Mouse (Mus musculus) gastrocnemius, adult 2 months (tissue): ENCODE data around the gene Cpne4. TPM values are rescaled to one million over a fixed set of nuclear protein-coding genes. Genes with fewer than 3 reads are reported as not detected.

Experiments
- DNase-seq: peaks from one replicate; pipeline ENCODE4 v3.0.0; 2022
- H3K27ac ChIP-seq: fragments of 200-600 bp; 2 replicates; pipeline ENCODE4 v1.8.1; 2022; ENCODE audit warnings: mild to moderate bottlenecking
- H3K4me3 ChIP-seq: fragments of 200-600 bp; 2 replicates; pipeline ENCODE4 v1.8.1; 2022; ENCODE audit warnings: mild to moderate bottlenecking, moderate library complexity
- CTCF ChIP-seq: fragments of 200-600 bp; IDR thresholded peaks from 2 replicates; pipeline ENCODE4 v1.8.1; 2022; ENCODE audit warnings: antibody characterized with exemption, mild to moderate bottlenecking, moderate library complexity
- intact Hi-C: fragments of 180-260 bp; cut with DNase I; formaldehyde crosslinking; loops from one replicate; pipeline ENCODE4 v1.15.1; 2025
- total RNA-seq, 2 experiments: library from RNA; stranded (reverse); gene quantifications; 2 replicates each; pipeline ENCODE4 v1.2.3; 2021

The Cpne4 gene
- total RNA-seq, 2 experiments from 2014 or later = not detected

DNA sequence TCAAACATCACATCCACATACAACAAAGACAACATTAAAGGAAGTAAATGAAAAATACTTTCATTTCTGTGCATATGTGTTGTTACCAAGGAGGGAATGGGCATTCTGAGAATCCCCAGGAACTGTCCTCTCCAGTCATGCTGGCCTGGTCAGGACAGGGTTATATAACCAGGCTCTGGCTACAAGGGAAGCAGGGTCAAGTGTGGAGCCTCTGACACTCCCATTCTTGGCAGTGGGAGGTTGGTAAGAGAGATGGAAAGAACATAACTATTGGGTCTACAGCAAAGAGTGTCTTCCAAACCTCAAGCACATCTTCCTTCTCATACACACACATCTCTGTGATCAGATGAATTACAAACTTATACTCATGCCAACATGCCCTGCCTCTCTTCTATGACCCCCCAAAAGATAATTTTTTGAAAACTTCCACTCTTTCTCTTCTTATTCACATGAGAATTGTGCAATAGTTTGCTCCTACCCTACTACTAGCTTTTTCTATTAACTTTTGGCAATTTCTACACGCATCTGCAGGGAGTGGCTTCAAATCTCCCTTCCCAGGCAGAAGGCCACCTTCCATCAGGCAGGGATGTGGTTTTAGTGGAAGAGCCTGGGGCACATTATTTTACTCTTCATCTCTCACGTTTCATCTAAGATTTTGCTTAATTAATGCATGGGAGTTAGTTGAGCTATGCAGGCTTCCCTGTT lies 298.3 kb downstream of the Cpne4 start:
- Histone ChIP-seq H3K27ac (peak overlapping the region; percentile 12; the same call in 1 of the 2 replicates), H3K4me3 (no peak overlapping the region)
- peak; percentile 33 for DNase-seq
- intact Hi-C loops = no loop called here
- no peak for TF ChIP-seq CTCF

GRCm38 (mm10) chr9:104853701-104854100 lies 306.6 kb downstream of the Cpne4 start:
- H3K4me3 ChIP-seq = no peak overlapping the region
- TF ChIP-seq CTCF = no peak
- no peak for DNase-seq
- intact Hi-C loops = no loop called here
- no peak overlapping the region for H3K27ac ChIP-seq

DNA sequence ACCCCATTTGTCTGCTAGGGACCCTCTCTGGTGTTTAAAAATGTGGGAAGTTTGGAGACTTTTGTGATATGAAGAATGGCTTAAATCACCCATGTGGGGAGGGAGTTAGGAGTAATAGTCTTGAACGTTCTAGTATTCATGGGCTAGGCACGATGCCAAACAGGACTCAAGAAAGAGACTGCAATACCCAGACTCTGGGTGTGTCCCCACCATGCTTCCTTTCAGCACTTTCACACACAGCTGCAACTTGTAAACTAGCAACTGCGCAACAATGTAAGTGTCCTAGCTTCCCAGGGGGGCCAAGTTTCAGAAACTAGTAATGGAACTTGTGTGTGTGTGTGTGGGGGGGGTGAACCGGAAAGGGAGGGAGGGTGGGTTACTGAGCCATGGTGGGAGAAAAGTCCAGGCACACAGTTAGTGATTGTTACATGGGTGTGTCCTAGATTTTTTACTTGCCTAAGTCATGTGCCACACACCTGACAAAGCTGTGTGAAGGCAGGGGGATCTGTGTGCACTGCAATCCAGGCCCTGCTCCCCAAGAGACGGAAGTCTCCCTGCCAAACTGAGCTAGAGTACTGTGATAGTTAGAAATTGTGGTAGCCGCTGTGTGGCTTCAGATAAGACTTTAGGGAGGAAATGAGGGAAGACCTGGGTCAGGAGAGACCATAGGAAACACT lies 307.3 kb downstream of the Cpne4 start:
- Histone ChIP-seq H3K4me3 (no peak overlapping the region), H3K27ac (peak overlapping the region; percentile 38; the same call in 1 of the 2 replicates)
- peak; percentile 40 for DNase-seq
- intact Hi-C loops = no loop called here
- no peak for TF ChIP-seq CTCF

DNA sequence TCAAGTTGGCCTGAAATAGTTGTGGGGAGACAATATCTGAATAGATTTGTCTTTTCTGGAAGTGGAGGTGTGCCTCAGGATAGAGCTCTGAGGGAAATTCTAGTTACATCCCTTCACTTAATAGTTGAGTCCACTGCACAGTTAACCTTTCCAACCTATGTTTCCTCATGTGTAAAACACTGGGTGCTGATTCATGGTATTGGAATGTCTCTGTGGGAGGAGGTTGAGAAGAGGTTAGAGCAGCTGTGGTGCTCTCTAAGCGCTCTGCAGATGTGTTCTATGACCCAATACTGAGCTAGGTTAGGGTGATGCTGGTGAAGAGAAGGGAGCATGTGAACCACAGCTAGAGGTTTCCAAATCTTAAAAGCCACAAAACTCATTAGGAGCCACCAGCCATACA lies 318.7 kb downstream of the Cpne4 start:
- intact Hi-C loops = no loop called here
- H3K4me3 ChIP-seq = no peak overlapping the region
- no peak for DNase-seq
- TF ChIP-seq CTCF = no peak
- no peak overlapping the region for H3K27ac ChIP-seq

- Histone ChIP-seq H3K27ac (no peak overlapping the region), H3K4me3 (no peak overlapping the region)
- no peak for TF ChIP-seq CTCF
- DNase-seq = no peak
- intact Hi-C loops = no loop called here
Observed at GRCm38 (mm10) chr9:104872586-104872985, 325.5 kb downstream of the Cpne4 start.

GRCm38 (mm10) chr9:104874157-104874556 lies 327.1 kb downstream of the Cpne4 start:
- Histone ChIP-seq H3K27ac (no peak overlapping the region), H3K4me3 (no peak overlapping the region)
- no peak for TF ChIP-seq CTCF
- DNase-seq = no peak
- intact Hi-C loops = no loop called here

DNA sequence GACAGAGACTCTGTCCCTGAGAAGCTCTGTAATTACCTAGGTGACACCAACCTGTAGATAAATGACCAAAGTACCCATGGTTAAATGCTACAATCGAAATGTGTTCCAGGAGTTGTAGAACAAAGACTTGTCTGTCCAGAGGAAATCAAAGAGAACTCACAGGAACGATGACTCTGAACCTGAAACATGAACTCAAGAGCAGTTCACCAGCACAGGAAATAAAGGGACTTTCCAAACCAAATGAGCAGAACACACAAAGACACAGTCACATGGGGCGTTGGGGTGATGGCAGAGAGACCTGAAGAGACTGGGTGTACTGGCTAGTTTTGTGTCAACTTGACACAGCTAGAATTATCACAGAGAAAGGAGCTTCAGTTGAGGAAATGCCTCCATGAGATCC lies 329.9 kb downstream of the Cpne4 start:
- no peak for DNase-seq
- Histone ChIP-seq H3K4me3 (no peak overlapping the region), H3K27ac (no peak overlapping the region)
- no peak for TF ChIP-seq CTCF
- intact Hi-C loops = no loop called here

GRCm38 (mm10) chr9:104878558-104878957 lies 331.5 kb downstream of the Cpne4 start:
- no peak for DNase-seq
- Histone ChIP-seq H3K4me3 (no peak overlapping the region), H3K27ac (no peak overlapping the region)
- intact Hi-C loops = no loop called here
- TF ChIP-seq CTCF = no peak

- intact Hi-C loops = no loop called here
- DNase-seq = no peak
- no peak overlapping the region for H3K4me3 ChIP-seq
- TF ChIP-seq CTCF = no peak
- H3K27ac ChIP-seq = no peak overlapping the region
Observed at GRCm38 (mm10) chr9:104890517-104890916, 343.4 kb downstream of the Cpne4 start.

DNA sequence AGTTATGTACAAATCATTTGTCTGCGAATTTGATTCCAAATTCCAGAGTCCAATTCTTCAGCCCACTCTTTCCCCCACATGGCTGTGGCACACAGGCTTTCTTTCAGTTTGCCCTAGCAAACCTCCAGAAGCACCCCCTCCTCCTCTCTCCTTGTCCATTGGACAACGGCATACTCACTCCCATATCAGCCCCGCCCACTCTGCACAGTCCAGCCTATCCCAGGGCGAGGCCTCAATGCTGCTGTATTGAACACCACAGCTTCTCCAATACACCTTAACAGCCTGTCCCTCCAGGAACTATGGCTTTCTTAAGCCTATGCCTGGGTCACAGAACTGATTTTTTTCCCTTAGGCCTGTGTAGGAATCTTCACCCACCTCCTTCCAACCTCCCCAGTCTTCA lies 348.3 kb downstream of the Cpne4 start:
- H3K27ac ChIP-seq = no peak overlapping the region
- intact Hi-C loops = no loop called here
- no peak overlapping the region for H3K4me3 ChIP-seq
- DNase-seq = no peak
- TF ChIP-seq CTCF = no peak

DNA sequence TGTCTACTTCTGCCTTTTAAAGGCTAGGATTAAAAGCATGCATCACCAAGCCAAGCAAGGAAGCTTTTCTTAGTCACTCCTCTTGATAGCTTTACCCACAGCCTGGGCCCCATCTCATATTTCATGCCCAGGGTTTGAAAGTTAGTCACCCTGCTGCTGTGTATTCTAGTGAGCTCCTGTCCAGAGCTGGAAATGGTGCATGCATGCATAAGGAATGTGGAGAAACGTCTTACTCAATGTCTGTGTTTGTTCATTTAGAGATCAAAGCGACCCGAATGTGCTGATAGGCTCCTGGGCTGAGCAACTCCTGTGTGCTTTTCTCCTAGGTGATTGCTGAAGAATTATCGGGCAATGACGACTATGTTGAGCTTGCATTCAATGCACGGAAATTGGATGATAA lies 354.0 kb downstream of the Cpne4 start:
- intact Hi-C loops = no loop called here
- H3K27ac ChIP-seq = no peak overlapping the region
- DNase-seq = no peak
- no peak for TF ChIP-seq CTCF
- no peak overlapping the region for H3K4me3 ChIP-seq

DNA sequence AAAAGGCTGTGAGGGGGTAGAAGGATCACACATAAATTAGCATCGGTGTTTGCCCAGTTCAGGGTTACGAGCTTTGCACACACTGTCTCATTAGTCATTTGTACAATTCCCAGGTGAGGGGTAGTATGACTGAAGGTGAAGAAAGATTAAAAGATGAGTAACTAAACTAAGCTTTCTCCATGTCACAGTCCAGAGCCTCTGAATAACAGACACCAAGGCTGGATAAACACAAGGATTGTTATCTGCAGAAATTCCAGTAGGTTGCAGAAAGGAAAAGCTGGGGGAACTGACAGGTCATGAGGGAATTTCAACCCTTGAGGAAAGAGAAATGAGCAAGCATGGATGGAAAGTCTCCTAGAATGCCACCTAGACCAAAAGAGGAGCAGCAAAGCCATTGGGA lies 354.7 kb downstream of the Cpne4 start:
- no peak overlapping the region for H3K27ac ChIP-seq
- TF ChIP-seq CTCF = no peak
- no peak overlapping the region for H3K4me3 ChIP-seq
- DNase-seq = no peak
- intact Hi-C loops = no loop called here

DNA sequence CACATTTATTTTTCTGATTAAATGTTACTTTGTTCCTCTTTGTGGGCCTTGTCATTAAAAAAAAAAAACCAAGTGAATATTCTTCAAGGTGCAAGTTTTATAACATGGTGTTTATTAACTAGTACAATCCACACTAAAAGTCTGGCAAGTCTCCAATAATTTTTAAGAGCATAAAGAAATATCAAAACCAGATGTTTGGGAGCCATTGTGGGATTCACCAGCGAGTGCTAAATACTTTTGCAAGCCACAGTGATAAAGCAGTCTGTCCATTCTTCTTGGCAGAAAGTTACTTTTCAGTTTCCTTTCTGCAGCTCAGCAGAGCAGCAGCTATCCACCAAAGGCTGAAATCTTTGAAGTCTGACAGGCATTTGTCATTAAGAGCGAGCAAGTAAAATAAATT lies 365.6 kb downstream of the Cpne4 start:
- DNase-seq = no peak
- Histone ChIP-seq H3K4me3 (no peak overlapping the region), H3K27ac (no peak overlapping the region)
- TF ChIP-seq CTCF = no peak
- intact Hi-C loops = no loop called here

DNA sequence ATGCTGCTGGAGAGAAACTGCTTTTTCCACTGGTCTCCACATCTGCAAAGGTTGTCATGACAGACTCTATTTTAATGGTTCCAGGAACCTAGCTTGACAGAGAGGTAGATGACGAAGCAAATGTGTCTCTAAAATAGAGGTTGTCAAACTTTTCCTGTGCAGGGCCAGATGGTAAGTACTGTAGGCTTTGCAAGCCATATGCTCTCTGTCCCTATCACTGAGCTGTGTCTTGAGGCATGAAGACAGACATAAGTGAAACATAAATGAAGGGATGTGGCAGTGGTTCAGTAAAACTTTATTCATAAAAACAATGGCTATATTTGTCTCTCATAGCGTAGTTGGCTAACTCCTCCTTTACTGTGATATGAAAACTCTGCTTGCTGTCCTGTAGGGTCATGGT lies 366.2 kb downstream of the Cpne4 start:
- no peak for TF ChIP-seq CTCF
- no peak for DNase-seq
- intact Hi-C loops = no loop called here
- no peak overlapping the region for H3K27ac ChIP-seq
- no peak overlapping the region for H3K4me3 ChIP-seq
